Mouse (Mus musculus) olfactory bulb, adult 2 months (tissue): ENCODE data around the gene Celsr3.

ENCODE experiments used
- CTCF ChIP-seq: fragments of 200-500 bp; IDR thresholded peaks from 2 replicates; pipeline ENCODE4 v1.5.1; 2012; ENCODE audit warnings: low read depth, mild to moderate bottlenecking, low read length, moderate library complexity; ENCODE audit not compliant: insufficient read depth
- POLR2A ChIP-seq: fragments of 200-500 bp; IDR thresholded peaks from 2 replicates; pipeline ENCODE4 v1.6.1; 2012; ENCODE audit warnings: mild to moderate bottlenecking, low read depth, low read length, moderate library complexity; ENCODE audit not compliant: insufficient read depth

- TF ChIP-seq CTCF, result no peak
- no peak for TF ChIP-seq POLR2A
Observed at GRCm38 (mm10) chr9:108826700-108827340, 700 bp downstream of the Celsr3 start.
